Mouse (Mus musculus) adrenal gland, adult (tissue): ENCODE data around the gene Anxa9.
A peak's percentile ranks its signal among the peaks of the same experiment; 100 is the strongest.

ENCODE experiments used
- DNase-seq, 2 experiments: peaks; one replicate each; pipeline ENCODE4 v3.0.0; 2022 to 2023; ENCODE audit warnings: low spot score in 1 of 2; ENCODE audit not compliant: inconsistent age in 2 of 2

Gene Anxa9

DNA sequence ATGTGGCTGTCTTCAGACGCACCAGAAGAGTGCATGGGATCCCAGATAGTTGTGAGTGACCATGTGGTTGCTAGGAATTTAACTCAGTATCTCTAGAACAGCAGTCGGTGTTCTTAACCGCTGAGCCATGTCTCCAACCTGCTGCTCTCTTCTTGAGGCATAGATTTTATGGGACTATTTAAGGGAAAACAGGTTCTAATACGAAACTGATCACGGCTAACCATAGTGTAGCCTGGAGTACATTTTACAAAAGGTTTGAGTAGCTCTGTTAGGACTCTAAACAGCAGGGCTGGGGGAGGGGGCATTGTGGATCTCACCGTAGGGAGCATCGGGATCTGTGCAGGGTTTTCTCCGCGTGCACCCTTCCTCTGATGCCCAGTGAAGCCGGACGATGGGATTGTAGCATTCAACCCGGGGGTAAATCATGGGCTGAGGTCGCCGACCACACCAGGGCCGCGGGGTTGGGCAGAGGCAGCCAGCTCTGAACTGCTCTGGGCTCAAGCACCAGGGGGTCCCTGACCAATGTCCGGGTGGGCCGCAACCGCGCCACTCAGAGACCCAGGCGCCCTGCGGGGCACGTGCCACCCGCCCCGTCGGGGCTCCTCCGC is 7.6 kb upstream of the Anxa9 start, which contains the start of gene Cers2:
Gene Cers2, plus strand, starts transcription at position 306 of the 608 bp plus-strand sequence.
- no peak for DNase-seq

DNA sequence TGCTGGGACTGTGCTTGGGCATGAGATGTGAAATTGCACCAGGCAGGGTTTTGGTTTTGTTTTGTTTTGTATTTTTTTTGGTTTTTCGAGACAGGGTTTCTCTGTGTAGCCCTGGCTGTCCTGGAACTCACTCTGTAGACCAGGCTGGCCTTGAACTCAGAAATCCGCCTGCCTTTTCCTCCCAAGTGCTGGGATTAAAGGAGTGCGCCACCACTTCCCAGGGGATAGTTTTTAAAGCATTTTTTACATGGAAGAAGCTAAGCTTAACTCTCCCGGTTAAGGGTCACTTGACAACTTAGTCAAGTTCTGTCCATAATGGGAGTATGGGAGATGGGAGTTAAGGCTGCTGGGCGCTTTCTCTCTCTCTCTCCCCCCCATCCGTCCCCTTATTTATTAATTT is 7.1 kb upstream of the Anxa9 start:
- peak in 1 of 2 experiments; percentile 56 for DNase-seq

DNA sequence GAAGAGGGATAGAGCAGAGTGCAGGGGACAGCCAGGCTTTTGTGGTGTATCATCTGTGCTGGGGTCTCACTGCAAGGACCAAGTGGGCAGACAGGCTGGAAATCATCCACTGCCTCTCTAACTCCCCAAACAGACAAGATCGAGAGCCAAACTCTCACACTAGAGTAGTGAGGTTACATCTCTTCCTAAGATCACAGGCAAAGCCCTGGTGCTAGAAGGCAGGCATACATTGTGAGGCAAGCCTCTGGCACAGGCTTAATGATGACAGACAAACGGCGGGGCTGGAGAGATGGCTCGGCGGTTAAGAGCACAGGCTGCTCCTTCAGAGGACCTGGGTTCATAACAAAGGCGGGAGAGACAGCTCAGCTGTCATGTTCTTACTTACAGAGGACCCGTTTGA is 6.5 kb upstream of the Anxa9 start:
- DNase-seq, result peak in 1 of 2 experiments; percentile 33

DNA sequence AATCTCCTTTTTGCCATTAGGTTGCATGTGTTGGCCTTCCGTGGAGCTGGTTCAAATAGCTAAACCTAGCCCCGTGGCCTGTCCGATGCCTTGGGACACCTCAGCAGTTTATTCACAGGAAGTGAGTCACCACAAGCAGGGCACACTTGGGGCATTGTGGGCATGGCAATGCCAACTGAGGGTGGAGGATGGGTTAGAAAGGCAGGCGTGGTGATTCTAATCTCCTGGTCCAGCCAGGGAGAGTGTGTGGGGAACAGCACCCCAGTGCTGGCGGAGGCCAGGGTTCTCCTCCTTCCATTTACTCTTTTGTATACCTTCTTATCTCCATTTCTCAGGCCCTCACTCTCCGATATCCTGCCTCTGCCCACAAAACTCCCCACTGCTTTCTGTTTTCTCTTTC is 5.6 kb upstream of the Anxa9 start:
- DNase-seq, result peak; percentile 85 to 91

DNA sequence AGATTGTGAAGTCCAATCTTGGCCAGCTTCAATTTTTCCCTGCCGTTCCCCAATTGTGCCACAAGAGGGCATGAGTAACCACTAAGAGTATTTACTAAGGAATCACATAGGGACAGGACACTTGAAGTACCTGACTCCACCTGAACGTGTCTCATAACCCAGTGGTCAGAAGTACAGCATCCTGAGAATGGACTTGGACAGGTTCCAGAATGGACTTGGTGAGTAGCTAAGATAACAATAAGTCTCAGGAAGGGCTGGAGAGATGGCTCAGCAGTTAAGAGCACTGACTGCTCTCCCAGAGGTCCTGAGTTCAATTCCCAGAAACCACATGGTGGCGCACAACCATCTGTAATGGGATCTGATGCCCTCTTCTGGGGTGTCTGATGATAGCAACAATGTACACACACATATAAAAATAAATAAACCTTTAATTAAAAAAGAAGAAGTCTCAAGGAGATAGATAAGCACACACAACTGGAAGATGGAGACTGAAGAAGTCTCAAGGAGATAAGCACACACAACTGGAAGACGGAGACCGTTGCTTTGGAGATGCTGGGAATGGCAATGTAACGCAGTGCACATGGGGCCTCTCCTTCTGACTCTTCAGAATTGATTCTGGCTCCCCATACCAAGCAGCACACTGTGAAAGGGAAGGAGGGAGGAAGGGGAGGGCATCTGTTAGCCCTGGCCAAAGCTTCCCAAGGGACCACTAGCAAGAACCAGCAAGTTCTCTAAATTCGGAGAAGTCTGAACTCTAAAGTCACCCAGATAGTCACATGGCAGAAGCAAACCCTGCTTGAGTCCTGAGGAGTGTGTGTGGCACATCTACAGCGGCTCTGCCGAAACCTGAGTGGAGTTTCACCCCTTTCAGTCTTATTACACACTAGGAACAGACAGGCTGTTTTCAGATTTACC is 4.2 kb upstream of the Anxa9 start:
- DNase-seq, result peak; percentile 69 to 93

DNA sequence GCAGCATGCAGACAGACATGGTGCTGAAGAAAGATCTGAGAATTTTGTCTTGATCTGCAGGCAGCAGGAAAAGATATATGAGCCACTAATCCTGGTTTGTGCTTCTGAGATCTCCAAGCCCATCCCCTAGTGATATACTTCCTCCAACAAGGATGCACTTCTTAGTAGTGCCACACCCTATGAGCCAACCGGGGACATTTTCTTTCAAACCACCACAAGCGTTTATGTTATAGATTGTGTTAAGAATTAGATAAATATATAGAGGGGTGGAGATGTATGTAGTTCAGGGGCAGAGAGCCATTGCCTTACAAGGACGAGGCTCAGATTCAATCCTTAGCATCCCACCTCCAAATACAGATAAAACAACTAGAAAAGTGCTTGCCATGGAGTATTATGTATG is 3.5 kb upstream of the Anxa9 start:
- DNase-seq, result no peak

DNA sequence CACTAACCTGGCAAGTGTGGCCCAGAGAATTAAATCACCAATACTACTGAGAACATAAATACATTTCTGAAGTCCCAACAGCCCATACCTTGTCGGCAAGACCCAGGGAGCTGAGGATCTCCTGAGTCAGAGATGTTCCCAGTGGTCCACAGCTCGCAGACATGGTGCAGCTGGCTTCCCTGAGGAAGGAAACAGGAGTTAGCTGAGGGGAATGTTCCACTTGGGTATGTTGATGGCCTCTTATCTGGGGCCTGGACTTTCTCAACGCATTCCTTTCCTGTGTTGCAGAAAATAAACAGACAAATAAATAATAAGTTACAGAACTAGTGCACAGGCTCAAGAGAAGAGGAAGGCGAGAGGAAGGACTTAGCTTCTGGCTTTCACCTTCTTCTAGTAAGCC is 732 bp downstream of the Anxa9 start:
- no peak for DNase-seq

DNA sequence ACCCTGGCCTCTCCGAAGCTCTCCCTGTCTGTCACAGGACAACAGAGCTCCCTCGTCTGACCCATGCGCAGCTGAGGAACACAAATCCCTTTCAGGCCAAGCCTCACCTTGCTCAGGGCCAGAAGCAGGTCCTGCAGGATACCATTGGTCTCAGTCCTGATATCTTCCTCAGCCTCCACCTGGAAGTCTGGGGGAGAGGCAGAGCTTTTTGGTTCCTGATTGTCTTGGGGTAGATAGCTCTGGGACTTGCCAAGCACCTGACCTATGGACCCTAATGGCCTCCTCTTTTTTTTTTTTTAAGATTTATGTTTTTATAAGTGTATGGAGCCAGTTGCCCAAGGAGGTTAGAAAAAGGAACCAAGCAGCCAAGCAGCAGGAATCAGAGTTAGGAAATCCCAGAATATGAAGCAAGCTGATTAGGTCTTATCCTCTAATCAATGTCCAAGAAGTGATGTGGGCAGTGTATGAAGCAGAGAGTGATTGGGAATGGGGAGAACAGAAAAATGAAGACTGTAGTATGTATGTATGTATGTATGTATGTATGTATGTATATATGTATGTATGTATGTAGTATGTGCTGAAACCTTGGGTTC is 5.7 kb downstream of the Anxa9 start:
- no peak for DNase-seq

DNA sequence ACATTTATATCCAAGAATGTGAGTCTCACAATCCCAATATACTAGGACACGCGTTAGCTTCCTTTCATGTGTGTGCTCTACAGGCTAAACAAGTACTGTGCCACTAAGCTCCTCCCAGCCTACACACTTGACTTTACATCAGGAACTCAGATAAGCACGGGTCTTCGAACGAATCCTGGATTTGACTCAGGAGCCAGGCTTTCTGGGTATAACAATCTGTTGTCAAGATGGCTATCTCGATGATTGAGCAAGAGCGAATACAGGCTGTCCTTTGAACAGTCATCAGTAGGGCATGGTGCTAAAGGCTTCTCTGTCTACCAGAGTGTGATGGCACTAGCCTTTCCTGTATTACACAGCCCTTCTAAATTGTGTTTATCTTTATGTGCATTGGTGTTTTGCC is 9.0 kb downstream of the Anxa9 start:
- peak in 1 of 2 experiments; percentile 67 for DNase-seq

DNA sequence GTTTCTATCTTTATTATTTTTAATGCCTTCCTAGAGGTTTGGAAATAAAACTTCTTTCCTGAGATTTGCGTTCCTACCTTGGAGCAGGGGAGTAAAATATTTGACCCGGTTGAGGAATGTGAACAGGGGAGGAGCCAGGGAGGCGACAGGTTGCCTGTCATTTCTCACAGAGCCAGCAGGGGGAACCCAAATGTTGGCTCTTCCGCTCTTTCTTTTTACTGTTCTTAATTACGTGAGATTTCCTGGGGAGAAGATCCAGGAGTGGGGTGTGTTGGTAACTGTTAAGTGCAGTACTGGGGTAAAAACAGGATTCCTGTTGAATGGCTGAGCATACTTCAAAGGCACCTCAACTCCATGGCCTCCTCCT is 10.9 kb downstream of the Anxa9 start:
- peak in 1 of 2 experiments; percentile 50 for DNase-seq

DNA sequence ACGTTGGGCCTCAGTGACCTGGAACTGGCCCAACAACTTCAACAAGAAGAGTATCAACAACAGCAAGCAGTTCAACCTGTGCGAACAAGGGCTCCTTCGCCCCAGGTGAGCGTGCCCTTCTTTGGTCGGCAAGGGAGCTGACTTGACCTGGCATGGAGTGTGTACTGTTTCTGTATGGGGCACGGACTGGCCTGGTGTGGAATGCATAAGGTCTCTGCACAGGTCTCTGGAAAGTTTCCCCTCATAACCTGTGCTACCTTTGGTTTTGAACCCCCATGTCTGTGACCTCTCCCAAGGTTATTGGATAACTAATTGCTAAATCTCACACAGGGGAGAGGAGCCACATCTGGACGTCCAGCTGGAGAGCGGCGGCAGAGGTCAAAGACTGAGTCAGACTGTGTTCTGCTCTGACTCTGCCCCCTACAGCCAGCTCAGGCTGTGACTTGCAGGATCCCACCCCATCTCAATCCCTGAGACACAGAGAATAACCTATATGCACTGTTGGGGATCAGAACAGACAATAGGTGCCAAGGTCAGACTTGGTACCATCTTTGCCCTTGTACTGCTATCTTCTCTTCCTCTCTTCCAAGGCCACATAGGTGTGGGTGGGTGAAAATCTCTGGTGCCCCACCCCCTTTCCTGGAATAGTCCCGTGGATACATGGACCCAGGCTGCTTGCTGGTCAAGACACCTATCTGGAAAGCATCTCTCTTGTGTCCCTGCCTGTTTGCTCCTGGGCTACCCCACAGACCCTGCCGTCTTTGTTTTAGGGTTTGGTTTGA is 11.5 kb downstream of the Anxa9 start:
- DNase-seq, result peak; percentile 49 to 79

DNA sequence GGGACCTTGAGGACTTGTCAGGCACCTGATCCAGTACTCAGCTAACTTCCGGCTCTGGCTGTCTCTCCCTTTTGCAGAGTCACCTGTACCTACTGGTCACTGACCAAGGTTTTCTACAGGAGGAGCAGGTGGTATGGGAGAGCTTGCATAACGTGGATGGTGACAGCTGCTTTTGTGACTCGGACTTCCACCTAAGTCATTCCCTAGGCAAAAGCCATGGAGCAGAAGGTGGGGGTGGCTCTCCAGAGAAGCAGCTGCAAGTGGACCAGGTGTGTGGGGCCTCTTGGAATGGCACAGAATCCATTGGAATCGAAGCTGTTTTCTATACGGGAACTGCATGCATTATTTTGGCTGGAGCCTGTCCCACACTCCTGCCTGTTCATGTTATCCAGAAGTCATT is 12.3 kb downstream of the Anxa9 start:
- DNase-seq, result peak in 1 of 2 experiments; percentile 35

DNA sequence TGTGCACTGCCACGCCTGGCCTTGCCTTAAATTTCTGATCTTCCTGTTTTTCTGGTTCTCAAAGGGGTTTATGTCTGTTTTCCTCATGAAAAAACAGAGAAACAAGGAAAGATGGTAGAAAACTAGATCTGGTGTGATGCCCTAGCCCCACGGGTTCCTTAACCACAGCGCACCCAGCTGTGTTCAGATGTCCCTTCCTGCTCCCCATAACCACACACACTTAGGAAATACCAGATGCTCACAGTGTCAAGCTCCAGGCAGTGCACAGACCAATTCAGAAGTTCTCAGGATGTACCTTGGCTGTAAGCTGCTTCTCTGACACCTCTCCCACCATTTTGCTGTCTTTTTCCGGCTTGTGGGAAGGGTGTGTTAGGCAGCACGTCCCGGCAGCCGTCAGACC is 12.7 kb downstream of the Anxa9 start:
- no peak for DNase-seq

DNA sequence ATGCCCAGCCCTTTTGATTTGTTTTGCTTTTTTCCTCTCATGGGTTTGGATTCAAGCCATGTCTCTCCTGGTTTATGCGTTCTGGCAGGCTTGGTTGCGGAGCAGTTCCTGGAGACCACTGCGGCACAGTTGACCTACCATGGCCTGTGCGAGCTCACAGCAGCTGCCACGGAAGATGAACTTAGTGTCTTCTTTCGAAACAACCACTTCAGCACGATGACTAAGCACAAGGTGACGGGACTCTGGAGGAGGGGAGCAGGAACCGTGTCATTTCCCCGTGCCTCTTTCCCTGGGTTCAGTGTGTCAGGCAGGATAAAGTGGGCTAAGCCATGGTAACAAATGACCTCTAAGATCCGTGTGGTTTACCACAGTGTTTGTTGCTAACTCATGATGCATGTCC is 13.4 kb downstream of the Anxa9 start:
- DNase-seq, result peak; percentile 69 to 87

DNA sequence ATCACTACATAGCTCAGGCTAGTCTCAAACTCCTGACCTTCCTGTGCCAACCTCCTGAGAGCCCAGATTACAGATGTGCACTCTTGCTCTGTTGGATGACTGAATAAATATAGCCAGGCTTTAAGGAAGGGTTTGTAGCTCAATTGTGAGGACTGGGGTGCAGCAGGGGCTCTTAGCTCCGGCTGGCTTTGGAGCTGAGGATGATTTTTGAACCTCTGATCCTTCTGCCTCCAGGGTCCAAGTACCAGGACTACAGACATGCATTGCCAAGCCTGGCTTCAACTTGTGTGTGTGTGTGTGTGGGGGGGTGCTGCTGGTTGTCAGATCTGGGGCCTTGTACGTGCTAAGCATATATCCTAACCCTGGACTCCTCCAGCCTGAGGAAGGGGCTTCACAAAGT is 14.1 kb downstream of the Anxa9 start:
- DNase-seq, result peak in 1 of 2 experiments; percentile 34

DNA sequence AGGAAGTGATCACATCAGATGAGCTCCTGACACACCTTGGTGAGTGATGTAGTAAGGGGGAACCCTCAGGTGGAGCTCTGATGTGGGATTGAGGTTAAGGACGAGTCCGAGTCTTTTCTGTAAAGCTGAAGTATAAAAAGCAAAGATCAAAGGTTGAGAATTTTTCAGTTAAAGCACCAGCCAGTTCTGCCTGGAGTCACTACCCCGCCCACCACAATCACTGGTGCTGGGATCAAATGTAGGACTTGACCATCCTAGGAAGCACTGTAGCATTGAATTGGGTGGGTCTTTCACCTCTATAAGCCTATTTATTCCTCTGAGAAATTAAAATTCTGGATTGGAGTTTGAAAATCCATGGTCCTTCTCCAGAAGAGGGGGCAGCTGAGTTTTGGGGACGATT is 15.9 kb downstream of the Anxa9 start:
- no peak for DNase-seq

DNA sequence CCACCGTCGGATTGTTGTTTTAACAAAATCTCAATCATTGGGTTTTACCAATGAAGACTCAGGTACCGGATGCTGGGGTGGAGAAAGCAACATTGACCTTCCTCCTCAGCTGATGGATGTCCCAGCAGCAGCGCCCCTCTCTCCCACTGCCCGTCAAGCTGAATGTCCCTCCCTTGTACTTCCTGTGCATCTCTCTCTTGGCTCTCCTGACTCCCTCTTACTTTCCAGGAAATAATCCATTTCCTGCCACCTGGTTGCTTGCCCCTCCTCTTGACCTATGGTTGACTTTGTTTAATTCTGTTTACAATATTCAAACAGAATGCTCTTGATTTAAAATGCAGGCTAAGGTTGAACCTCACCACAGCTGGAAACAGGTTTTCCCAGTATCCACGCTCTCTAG is 16.8 kb downstream of the Anxa9 start:
- DNase-seq, result no peak

DNA sequence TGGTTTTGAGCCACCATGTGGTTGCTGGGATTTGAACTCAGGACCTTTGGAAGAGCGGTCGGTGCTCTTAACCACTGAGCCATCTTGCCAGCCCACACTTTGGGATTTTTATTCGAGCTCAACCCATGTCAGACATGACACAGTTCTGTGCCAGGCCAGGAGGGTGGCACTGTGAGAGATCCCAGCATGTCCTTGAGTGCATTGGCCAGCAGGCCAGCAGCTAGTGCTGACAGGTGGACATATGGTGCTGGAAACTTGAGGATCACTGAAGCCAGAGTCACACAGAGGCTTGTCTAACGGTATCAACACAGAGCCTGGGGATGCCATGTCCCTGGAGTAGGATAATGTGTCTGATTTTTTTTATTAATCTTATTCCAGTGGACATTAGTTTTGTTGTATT is 17.6 kb downstream of the Anxa9 start:
- peak in 1 of 2 experiments; percentile 33 for DNase-seq

DNA sequence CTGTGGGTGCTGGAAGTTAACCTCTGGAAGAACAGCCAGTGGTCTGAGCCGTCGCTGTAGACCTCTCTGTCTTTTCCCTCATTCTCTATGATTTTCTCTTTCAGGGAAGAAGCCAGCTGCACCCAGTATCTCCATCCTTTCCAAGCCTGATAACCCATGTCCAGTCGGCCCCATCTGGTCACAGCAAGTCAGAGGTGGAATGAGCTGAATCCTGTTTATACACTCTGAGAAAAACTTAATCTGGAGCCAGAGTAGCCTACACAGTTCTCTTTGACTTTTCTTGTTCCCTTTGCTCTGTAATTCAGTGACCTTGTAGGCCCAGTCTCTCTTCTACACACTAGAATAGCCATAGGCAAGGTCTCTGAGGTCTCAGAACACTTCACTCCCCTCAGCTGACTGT is 19.4 kb downstream of the Anxa9 start:
- peak in 1 of 2 experiments; percentile 23 for DNase-seq

DNA sequence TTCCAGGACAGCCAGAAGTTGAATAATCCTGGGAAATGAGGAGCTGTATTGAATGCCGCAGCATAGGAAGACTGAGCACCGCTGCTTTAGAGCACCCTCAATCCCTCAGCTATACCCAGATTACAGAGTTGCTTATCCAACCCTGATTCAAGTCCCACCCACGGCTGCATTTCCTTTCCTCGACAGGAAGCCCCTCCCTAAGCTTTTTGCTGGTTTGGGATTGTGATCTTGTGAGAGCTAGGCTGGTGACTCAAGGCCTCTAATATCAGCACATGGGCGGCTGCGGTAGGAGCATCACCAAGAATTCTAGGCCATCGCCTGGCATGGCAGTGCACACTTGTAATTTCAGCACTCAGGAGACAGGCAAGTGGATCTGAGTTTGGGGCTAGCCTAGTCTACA is 20.5 kb downstream of the Anxa9 start:
- peak; percentile 46 to 62 for DNase-seq

DNA sequence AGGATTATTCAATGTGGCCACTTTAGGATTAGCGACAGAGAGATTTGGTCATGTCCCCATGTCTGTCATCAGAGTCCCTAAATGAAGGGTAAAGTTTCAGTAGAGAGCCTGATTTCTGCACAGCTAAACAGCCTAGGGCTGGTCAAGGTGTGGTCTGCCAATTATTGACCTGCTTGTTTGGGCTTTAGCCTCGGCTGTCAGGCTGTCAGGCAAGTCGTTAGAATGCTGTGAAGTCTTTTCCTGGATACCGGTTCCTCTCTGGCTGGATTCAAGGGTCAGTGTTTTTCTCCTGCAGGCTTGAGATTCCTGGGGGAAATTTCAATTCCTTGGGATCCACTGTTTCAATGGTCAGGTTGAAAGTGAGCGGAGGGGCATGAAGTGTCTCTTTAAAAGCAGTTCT is 21.0 kb downstream of the Anxa9 start:
- peak in 1 of 2 experiments; percentile 35 for DNase-seq
